Mouse (Mus musculus): ENCODE measurements at regions not wholly inside any gene's neighbourhood (a gene's known extent, or its start where the extent isn't known, plus 50 kb on each side); places are given as distances from the start of the nearest gene placed in this dataset.

GRCm38 (mm10) chr2:70889522-70890100, 64.1 kb upstream of the Tlk1 start:
- Histone ChIP-seq H3K4me3 (replicated peaks) (no peak overlapping the region), H3K27me3 (replicated peaks) (peaks cover 4% of the 10 kb centered on the region), H3K4me1 (peaks cover 44% of the 10 kb centered on the region), H3K36me3 (replicated peaks; ENCODE audit: low read length) (no peaks in the 10 kb centered on the region), H3K9me3 (no peaks in the 10 kb centered on the region)
- TF ChIP-seq GATA1 (IDR thresholded peaks at IDR 0.05; ENCODE audit: borderline replicate concordance, low read length) = no peak
- TF ChIP-seq FLI1 (IDR thresholded peaks at IDR 0.05; ENCODE audit: low read length) = no peak

DNA sequence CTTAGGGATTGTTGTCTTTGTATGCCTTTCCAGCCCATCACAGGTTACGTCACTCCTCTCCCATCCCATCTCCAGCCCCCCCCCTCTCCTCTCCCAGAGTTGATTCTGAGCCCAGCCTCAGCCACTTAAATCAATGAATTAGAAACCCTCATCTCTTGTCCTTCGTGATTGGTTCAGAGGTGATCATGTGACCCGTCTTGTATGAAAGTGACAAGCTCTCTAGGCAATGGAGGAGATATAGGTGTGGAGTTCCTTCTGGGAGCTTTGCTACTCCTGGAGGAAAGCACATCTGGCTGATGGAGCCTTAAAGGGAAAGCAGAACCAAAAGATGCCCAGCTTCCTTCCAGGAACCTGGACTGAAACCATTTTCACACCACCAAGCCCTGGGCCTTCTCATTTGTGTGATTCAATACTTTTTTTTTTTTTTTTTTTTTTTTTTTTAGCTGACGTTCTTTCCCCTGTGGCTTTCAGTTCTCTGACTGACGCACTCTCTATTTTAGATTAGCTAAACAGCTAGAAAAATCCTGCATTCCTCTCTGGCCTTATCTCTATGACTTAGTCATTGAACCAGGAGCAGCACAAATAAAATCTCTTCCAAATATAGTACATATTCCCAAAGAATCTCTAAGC, 63.4 kb upstream of the Tlk1 start:
- Histone ChIP-seq H3K9me3 (no peaks in the 10 kb centered on the region), H3K4me3 (replicated peaks) (no peak overlapping the region), H3K27me3 (replicated peaks) (peaks cover under 1% of the 10 kb centered on the region), H3K4me1 (peaks cover 44% of the 10 kb centered on the region), H3K36me3 (replicated peaks; ENCODE audit: low read length) (no peaks in the 10 kb centered on the region)
- TF ChIP-seq GATA1 (IDR thresholded peaks at IDR 0.05; ENCODE audit: borderline replicate concordance, low read length) = no peak

DNA sequence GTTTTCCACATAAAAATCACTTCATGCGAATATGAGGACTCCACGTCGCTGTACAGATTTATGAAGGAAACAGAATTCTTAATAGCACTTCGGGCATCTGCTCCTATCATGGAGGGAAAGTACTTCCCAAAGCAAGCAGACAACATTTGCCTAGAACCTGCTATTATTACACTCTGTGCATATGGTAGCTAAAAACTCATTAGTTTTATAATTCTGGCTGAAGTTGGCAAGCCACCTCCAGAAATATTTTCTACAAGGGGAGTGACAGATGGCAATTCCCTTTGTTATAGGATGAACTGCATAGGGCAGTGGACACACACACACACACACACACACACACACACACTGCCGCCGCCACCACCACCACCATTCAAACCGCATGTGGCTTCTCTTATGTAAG, 61.3 kb upstream of the Tlk1 start:
- no peak for TF ChIP-seq GATA1 (IDR thresholded peaks at IDR 0.05; ENCODE audit: borderline replicate concordance, low read length)
- no peak for TF ChIP-seq FLI1 (IDR thresholded peaks at IDR 0.05; ENCODE audit: low read length)
- Histone ChIP-seq H3K4me1 (peaks cover 44% of the 10 kb centered on the region), H3K27me3 (replicated peaks) (no peaks in the 10 kb centered on the region), H3K36me3 (replicated peaks; ENCODE audit: low read length) (no peaks in the 10 kb centered on the region), H3K4me3 (replicated peaks) (no peak overlapping the region), H3K9me3 (no peaks in the 10 kb centered on the region)

DNA sequence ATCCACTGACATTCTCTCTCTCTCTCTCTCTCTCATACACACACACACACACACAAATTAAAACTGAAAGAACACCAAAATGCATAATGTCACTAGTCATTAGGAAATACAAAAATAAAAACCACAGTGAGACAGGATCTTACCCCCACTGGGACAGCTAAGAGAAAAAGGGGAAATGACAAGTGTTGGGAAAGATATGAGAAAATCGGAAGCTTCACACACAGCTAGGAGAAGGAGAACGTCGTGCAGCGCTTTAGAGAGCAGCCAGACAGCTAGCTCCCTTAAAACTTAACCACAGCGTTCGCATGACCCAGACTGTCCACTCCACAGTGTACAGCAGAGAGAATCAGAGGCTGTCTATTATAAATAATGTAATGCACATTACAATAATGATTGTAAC, 60.1 kb upstream of the Tlk1 start:
- Histone ChIP-seq H3K4me1 (peaks cover 44% of the 10 kb centered on the region), H3K36me3 (replicated peaks; ENCODE audit: low read length) (no peaks in the 10 kb centered on the region), H3K4me3 (replicated peaks) (peak overlapping the region; percentile 83), H3K9me3 (no peaks in the 10 kb centered on the region), H3K27me3 (replicated peaks) (no peaks in the 10 kb centered on the region)
- no peak for TF ChIP-seq FLI1 (IDR thresholded peaks at IDR 0.05; ENCODE audit: low read length)
- no peak for TF ChIP-seq GATA1 (IDR thresholded peaks at IDR 0.05; ENCODE audit: borderline replicate concordance, low read length)

DNA sequence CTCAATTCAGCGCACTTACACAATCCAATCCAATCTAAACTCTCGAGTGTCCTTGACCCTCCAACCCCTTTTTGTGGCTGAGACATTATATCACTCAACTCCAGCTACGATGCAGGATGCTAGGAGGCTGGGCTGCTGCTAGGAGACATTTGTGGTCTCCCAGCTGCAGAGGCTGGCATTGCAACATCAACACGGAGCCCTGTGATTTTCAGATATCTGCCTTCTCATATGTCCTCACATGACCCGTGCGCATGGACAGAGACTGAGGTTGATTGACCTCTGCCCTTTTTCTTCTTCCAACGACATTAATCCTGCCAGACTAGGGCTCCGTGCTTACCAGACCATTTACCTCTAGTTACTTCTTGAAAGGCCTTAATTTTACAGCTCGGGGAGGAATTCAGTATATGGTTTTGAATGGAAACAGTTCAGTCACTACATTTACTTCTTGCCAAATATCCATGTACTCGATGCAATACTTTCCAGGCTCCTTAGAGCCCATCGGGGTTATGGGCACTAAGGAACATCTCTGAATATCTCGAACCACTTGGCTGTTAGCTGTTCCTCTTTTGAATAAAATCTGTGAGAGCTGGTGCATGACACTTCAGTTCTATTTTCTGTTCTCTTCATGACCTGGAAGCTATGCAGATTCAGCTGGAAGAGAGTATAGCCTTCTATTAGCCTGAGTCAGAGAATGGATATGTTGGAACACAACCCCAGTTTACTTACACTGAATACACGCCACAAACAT, 52.0 kb upstream of the Tlk1 start:
- no peak for TF ChIP-seq GATA1 (IDR thresholded peaks at IDR 0.05; ENCODE audit: borderline replicate concordance, low read length)
- no peak for TF ChIP-seq FLI1 (IDR thresholded peaks at IDR 0.05; ENCODE audit: low read length)
- Histone ChIP-seq H3K27me3 (replicated peaks) (peaks cover 2% of the 10 kb centered on the region), H3K9me3 (peaks cover 7% of the 10 kb centered on the region), H3K36me3 (replicated peaks; ENCODE audit: low read length) (no peaks in the 10 kb centered on the region), H3K4me3 (replicated peaks) (no peak overlapping the region), H3K4me1 (peaks cover 34% of the 10 kb centered on the region)

DNA sequence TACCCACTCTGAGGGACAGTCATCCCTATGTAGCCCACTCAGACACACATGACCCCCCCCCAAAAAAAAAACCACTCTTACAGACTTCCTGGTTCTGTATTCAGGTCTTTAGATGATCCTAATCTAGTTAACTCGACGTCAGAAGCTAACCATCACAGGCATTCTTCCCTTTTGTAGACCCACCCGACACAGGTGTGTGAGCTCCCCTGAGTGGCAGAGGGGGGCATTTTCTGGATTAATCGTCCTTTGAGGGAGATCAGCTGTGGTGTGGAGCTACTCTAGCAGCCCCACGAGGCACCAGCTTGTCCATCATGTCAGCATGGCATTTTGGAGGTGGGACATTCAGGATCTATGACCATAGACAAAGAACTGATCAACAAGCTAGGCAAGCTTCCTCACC, 50.7 kb upstream of the Tlk1 start:
- Histone ChIP-seq H3K4me1 (peaks cover 47% of the 10 kb centered on the region), H3K27me3 (replicated peaks) (peaks cover 3% of the 10 kb centered on the region), H3K36me3 (replicated peaks; ENCODE audit: low read length) (no peaks in the 10 kb centered on the region), H3K4me3 (replicated peaks) (no peak overlapping the region), H3K9me3 (peaks cover 7% of the 10 kb centered on the region)
- TF ChIP-seq GATA1 (IDR thresholded peaks at IDR 0.05; ENCODE audit: borderline replicate concordance, low read length) = no peak
- TF ChIP-seq FLI1 (IDR thresholded peaks at IDR 0.05; ENCODE audit: low read length) = no peak

Data from megakaryocyte, embryonic 14.5 days (primary cell).